Mouse (Mus musculus) embryonic facial prominence, embryonic 14.5 days (tissue): ENCODE measurements at regions not wholly inside any gene's neighbourhood (a gene's known extent, or its start where the extent isn't known, plus 50 kb on each side); places are given as distances from the start of the nearest gene placed in this dataset.
"Not testable (repeated sequence)": the region's sequence is repeated elsewhere in the genome, so short reads cannot be mapped to it uniquely, and the experiment has no call there.

ENCODE experiments used
- ATAC-seq: fragments of 200-750 bp; cut with Nextera tagmentation; 2 replicates; pipeline ENCODE4 v1.8.0; 2017; ENCODE audit warnings: low read depth, moderate number of reproducible peaks, moderate TSS enrichment
- DNase-seq: peaks from one replicate; pipeline ENCODE4 v3.0.0-alpha.2; 2015; ENCODE audit warnings: low spot score
- H3K27ac ChIP-seq: fragments of 300-500 bp; sonication (generic); replicated peaks from 2 replicates; pipeline ENCODE4 v1.5.1; 2014; ENCODE audit warnings: low read depth, mild to moderate bottlenecking, low read length, moderate library complexity
- H3K27me3 ChIP-seq: fragments of 300-500 bp; sonication (generic); replicated peaks from 2 replicates; pipeline ENCODE4 v1.6.1; 2014; ENCODE audit warnings: low read length; ENCODE audit not compliant: control insufficient read depth, insufficient read depth
- H3K36me3 ChIP-seq: fragments of 300-500 bp; sonication (generic); 2 replicates; pipeline ENCODE4 v1.6.1; 2014; ENCODE audit warnings: low read length, mixed read lengths; ENCODE audit not compliant: control insufficient read depth, insufficient read depth
- H3K4me1 ChIP-seq: fragments of 300-500 bp; sonication (generic); 2 replicates; pipeline ENCODE4 v1.6.1; 2014; ENCODE audit warnings: antibody characterized with exemption, low read length; ENCODE audit not compliant: control insufficient read depth, insufficient read depth
- H3K4me2 ChIP-seq: fragments of 300-500 bp; sonication (generic); 2 replicates; pipeline ENCODE4 v1.6.1; 2014; ENCODE audit warnings: low read depth, mild to moderate bottlenecking, low read length, moderate library complexity, mixed read lengths
- H3K4me3 ChIP-seq: fragments of 300-500 bp; sonication (generic); 2 replicates; pipeline ENCODE4 v1.5.1; 2014; ENCODE audit warnings: low read depth, mild to moderate bottlenecking, low read length
- H3K9ac ChIP-seq: fragments of 300-500 bp; sonication (generic); 2 replicates; pipeline ENCODE4 v1.6.1; 2014; ENCODE audit warnings: low read depth, mild to moderate bottlenecking, low read length, moderate library complexity, mixed read lengths
- H3K9me3 ChIP-seq: fragments of 300-500 bp; sonication (generic); 2 replicates; pipeline ENCODE4 v1.6.1; 2016; ENCODE audit warnings: low read length; ENCODE audit not compliant: control insufficient read depth
- WGBS: fragments of 180-500 bp; shearing (Covaris S2); extraction: QIAGEN DNeasy Blood & Tissue Kit; methylation state at CpG from one replicate; pipeline ENCODE4 v1.1.7; 2014; 5-methylcytosine and 5-hydroxymethylcytosine counted together

DNA sequence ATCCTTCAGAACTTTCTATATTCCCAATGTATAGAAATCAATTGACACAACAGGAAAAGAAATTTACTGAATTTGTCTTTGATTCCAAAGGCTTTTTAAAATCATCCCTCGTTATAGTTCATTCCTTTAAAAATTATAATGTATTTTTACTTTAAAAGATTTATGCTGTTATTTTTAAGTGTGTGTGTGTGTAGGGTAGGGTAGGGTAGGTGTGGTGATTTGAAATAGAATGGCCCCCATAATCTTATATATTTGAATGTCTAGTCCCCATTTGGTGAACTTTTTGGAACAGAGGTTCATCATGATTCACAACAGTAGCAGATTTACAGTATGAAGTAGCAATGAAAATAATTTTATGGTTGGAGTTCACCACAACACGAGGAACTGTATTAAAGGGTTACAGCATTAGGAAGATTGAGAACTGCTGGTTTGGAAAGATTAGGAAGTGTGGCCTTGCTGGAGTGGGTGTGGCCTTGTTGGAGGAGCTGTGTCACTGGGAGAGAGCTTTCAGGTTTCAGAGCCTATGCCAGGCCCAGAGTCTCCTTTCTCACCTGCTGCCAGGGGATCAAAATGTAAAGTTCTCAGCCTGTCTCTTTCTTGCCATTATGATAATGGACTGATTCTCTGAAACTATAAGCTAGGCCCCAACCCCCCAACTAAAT is 88.7 kb upstream of the Immp2l start:
- H3K9me3 ChIP-seq: no peaks in the 10 kb centered on the region
- ATAC-seq: no peak
- no peak overlapping the region for H3K4me2 ChIP-seq
- no peaks in the 10 kb centered on the region for H3K36me3 ChIP-seq
- H3K27ac ChIP-seq: no peak overlapping the region
- DNase-seq: no peak
- H3K4me3 ChIP-seq: no peak overlapping the region
- H3K9ac ChIP-seq: no peak overlapping the region
- H3K27me3 ChIP-seq: no peaks in the 10 kb centered on the region
- H3K4me1 ChIP-seq: no peaks in the 10 kb centered on the region
- 80% methylated on average over 2 of the region's 2 CpGs for WGBS

DNA sequence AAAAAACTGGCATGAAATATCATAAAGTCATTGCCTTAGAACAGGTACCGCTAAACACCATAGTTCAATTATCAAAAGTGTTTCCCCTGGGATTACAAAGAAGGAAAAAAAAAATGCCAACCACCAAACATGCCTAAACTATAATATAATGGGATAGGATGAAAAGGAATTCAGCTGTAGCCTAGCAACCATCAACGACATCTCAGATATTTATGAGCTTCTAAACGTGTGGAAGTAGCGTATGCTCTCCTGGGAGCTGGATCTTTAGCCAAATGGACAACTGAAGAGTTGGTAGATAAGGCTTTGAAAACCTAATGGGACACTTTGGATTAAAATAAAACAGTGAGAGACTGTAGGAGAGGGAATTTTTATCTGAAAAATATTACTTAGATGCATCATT is 86.9 kb upstream of the Immp2l start:
- ATAC-seq (no peak), DNase-seq (no peak)
- Histone ChIP-seq H3K27ac (no peak overlapping the region), H3K9ac (no peak overlapping the region), H3K9me3 (no peaks in the 10 kb centered on the region), H3K27me3 (no peaks in the 10 kb centered on the region), H3K4me1 (no peaks in the 10 kb centered on the region), H3K4me2 (no peak overlapping the region), H3K4me3 (no peak overlapping the region), H3K36me3 (no peaks in the 10 kb centered on the region)
- WGBS: 66% methylated on average over 4 of the region's 4 CpGs

DNA sequence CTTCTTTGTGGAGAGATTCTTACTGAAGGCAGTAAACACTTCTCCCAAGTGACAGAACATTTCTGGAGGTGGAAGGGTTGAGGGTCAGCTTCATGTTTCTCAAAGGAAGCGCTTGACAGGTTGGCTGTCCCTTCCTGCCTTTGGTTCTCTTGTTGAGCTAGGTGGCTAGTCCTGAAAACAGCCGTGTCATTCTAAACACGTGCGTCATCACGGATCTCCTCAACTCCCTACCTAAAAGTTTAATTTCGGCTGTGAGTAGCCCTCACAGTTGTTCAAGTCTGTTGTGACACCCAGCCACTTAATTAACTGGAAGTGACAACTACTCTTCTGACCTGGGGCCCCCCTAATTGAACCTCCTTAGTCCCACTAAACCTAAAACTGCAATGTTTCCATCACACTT is 77.0 kb upstream of the Immp2l start:
- no peak for ATAC-seq
- Histone ChIP-seq H3K4me2 (no peak overlapping the region), H3K27ac (no peak overlapping the region), H3K4me3 (no peak overlapping the region), H3K9me3 (no peaks in the 10 kb centered on the region), H3K4me1 (no peaks in the 10 kb centered on the region), H3K36me3 (no peaks in the 10 kb centered on the region), H3K9ac (no peak overlapping the region), H3K27me3 (no peaks in the 10 kb centered on the region)
- WGBS: 67% methylated on average over 6 of the region's 6 CpGs
- no peak for DNase-seq

DNA sequence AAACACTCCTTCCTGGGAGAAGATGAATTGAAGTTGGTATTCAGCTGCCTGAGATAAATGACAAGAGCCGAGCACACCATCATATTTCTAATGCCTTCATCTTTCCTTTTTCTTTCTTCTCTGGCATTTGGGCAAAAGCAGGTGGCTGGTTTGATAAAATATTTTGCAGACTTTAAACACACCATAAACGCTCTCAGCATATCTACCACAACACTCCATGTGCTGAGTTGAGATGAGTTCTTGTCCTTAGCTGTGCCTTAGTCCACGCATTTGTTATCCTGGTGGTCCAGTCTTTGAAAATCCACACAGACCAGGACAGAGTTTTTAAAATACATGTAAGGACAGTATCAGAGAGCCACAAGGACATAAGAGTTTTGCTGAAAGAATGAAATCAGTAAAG is 74.3 kb upstream of the Immp2l start:
- WGBS: 78% methylated on average over 3 of the region's 3 CpGs
- DNase-seq: no peak
- no peak for ATAC-seq
- Histone ChIP-seq H3K36me3 (no peaks in the 10 kb centered on the region), H3K4me1 (no peaks in the 10 kb centered on the region), H3K9ac (no peak overlapping the region), H3K4me3 (no peak overlapping the region), H3K9me3 (no peaks in the 10 kb centered on the region), H3K4me2 (no peak overlapping the region), H3K27me3 (no peaks in the 10 kb centered on the region), H3K27ac (no peak overlapping the region)

DNA sequence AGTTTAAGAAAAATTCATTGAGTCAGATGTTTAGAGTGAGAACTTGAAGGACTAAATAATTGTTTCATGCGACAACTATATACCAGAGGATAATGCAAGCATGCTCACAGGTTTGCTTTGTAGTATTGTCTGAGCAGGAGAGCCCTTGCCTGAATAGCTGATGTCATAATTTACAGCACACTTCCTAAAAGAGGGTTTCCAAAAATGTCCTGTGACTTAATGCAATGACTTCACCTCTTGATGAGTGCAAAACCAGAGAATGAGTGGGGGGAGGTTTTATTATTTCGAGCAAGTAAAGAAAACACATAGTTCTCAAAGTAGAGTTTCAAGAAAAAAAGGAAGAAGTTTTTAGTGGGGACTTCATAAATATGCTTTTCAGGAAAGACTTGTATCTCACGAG is 65.4 kb upstream of the Immp2l start:
- WGBS: 86% methylated on average over 3 of the region's 3 CpGs
- H3K9ac ChIP-seq: no peak overlapping the region
- no peaks in the 10 kb centered on the region for H3K36me3 ChIP-seq
- no peaks in the 10 kb centered on the region for H3K9me3 ChIP-seq
- no peak for ATAC-seq
- no peak overlapping the region for H3K4me3 ChIP-seq
- no peak overlapping the region for H3K4me2 ChIP-seq
- no peak for DNase-seq
- H3K27ac ChIP-seq: no peak overlapping the region
- H3K27me3 ChIP-seq: no peaks in the 10 kb centered on the region
- no peaks in the 10 kb centered on the region for H3K4me1 ChIP-seq

DNA sequence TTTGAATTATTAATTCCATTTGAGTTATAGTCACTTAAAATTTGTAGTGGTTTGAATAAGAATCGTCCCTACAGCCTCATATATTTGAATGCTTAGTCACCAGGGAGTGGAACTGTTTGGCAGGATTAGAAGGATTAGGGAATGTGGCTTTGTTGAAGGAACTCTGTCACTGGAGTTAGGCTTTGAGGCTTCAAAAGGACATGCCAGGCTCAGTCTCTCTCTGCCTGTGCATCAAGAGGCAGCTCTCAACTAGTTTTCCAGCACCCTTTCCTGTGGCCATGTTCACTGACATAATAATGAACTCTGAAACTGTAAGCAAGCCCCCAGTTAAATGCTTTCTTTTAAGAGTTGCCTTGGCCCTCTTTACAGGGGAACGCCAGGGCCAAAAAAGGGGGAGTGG is 58.9 kb upstream of the Immp2l start:
- no peaks in the 10 kb centered on the region for H3K4me1 ChIP-seq
- H3K9ac ChIP-seq: no peak overlapping the region
- H3K4me2 ChIP-seq: no peak overlapping the region
- 64% methylated on average over 2 of the region's 2 CpGs for WGBS
- no peaks in the 10 kb centered on the region for H3K9me3 ChIP-seq
- no peaks in the 10 kb centered on the region for H3K36me3 ChIP-seq
- H3K4me3 ChIP-seq: no peak overlapping the region
- no peak for DNase-seq
- no peaks in the 10 kb centered on the region for H3K27me3 ChIP-seq
- ATAC-seq: no peak
- no peak overlapping the region for H3K27ac ChIP-seq

DNA sequence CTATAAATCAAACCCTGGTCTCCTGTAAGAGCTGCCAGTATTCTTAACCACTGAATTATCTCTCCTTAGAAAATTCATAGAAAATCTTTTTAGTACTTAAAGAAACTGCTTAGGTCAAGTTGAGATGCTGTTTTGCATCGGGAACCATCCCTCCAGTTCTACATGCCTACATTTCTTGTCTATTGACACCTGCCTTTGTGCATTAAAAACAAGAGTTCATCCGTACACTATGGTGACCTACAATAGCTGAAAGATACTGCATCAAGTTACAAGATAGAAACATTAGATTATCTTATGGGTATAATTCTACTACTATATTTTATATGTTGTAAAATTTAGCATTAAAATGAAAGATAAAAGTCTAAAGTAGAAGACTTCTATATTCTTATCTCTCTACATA is 57.6 kb upstream of the Immp2l start:
- H3K36me3 ChIP-seq: no peaks in the 10 kb centered on the region
- no peak overlapping the region for H3K9ac ChIP-seq
- H3K4me1 ChIP-seq: no peaks in the 10 kb centered on the region
- DNase-seq (no peak), ATAC-seq (no peak)
- H3K4me3 ChIP-seq: no peak overlapping the region
- no peak overlapping the region for H3K4me2 ChIP-seq
- H3K27ac ChIP-seq: no peak overlapping the region
- no peaks in the 10 kb centered on the region for H3K9me3 ChIP-seq
- no peaks in the 10 kb centered on the region for H3K27me3 ChIP-seq
- 84% methylated on average over 2 of the region's 2 CpGs for WGBS

DNA sequence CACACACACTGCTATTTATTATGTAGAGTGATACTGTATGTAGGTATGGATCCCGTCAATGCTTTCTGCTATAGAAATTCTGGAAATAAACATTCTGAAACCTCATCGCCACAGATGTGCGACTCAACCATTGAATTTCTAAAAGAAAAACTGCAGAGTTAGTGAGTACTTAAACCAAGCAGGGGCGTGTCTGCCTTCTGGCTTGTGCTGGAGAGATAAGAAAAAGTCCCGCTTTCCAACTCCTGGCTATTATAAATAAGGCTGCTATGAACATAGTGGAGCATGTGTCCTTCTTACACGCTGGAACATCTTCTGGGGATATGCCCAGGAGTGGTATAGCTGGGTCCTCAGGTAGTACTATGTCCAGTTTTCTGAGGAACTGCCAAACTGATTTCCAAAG is 57.2 kb upstream of the Immp2l start:
- not testable (repeated sequence) for H3K9me3 ChIP-seq, H3K27me3 ChIP-seq, H3K4me2 ChIP-seq, ATAC-seq, H3K27ac ChIP-seq, H3K4me3 ChIP-seq, H3K36me3 ChIP-seq, H3K9ac ChIP-seq, DNase-seq, H3K4me1 ChIP-seq
- 87% methylated on average over 6 of the region's 6 CpGs for WGBS

DNA sequence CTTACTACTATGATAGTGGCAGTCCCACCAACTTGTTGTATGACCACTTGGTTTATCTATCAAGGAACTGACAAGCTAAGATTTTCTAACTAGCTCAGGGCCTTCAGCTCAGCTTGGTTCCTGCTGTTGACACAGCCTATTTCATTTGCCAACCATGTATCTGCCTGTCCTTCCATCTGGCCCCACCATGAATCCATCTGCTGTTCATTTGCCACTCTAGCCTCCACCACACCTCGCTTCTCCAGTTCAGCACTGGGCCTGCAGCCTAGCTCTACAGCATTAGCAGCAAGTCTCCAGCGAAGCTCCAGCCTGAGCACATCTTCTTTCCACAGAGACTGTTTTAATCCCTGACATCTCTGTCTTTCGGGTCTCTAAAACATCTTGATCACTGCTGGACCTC is 51.0 kb upstream of the Immp2l start:
- Histone ChIP-seq H3K27ac (no peak overlapping the region), H3K4me2 (no peak overlapping the region), H3K9ac (no peak overlapping the region), H3K9me3 (no peaks in the 10 kb centered on the region), H3K27me3 (no peaks in the 10 kb centered on the region), H3K4me3 (no peak overlapping the region), H3K36me3 (no peaks in the 10 kb centered on the region), H3K4me1 (no peaks in the 10 kb centered on the region)
- ATAC-seq (no peak), DNase-seq (no peak)
- 82% methylated on average over 3 of the region's 3 CpGs for WGBS
